ENCODE assay signal across 8 mouse cellular contexts in genomic region chr5:34513466-34514217, GRCm38 (mm10). TPM values are rescaled to one million over a fixed set of nuclear protein-coding genes. Genes with fewer than 3 reads are reported as not detected.
DNase-seq lines count a peak whose midpoint lies in the region; ATAC-seq and TF ChIP-seq lines count a peak whose summit lies in the region.

Gene Tnip2, minus strand, starts transcription at chr5:34513991.

- peaks cover 9% of the 10 kb centered on the region for H3K4me1 ChIP-seq in forebrain, embryonic 15.5 days
- H3K4me1 ChIP-seq in lung, adult 2 months (ENCODE audit: control insufficient read depth, insufficient read depth, low read length), result no peaks in the 10 kb centered on the region; the same call in 1 of the 2 replicates

- peak; percentile 79; the same call in 1 of the 2 replicates for TF ChIP-seq POLR2A in lung, adult 2 months (IDR thresholded peaks at IDR 0.05; ENCODE audit: borderline replicate concordance, extremely low read depth, low read depth, low read length)

- H3K27me3 ChIP-seq in forebrain, embryonic 15.5 days, result no peaks in the 10 kb centered on the region

- DNase-seq in ES-CJ7 (ENCODE audit: low read depth, low spot score), result peak; percentile 93
- peak; percentile 64 for DNase-seq in cerebellum, adult 11 months
- DNase-seq in heart, postnatal 25 days (ENCODE audit: low spot score), result peak; percentile 94
- DNase-seq in layer of hippocampus, adult 18-20 months (ENCODE audit: low spot score in 2 of 2), result peak; percentile 89 to 95
- DNase-seq in lung, adult 2 months, result peak; percentile 97
- peak; percentile 90 for DNase-seq in thymus, adult 18-20 months

- H3K27ac ChIP-seq in forebrain, embryonic 15.5 days (replicated peaks), result no peak within 1 kb of the TSS

- H3K36me3 ChIP-seq in forebrain, embryonic 15.5 days, result no peaks in the 10 kb centered on the region

- H3K9ac ChIP-seq in forebrain, embryonic 15.5 days (replicated peaks), result peak within 1 kb of the TSS; percentile 47

- TF ChIP-seq CTCF in lung, adult 2 months (IDR thresholded peaks at IDR 0.05; ENCODE audit: insufficient read depth, low read length), result no peak

- no peaks in the 10 kb centered on the region for H3K9me3 ChIP-seq in forebrain, embryonic 15.5 days

- peak; percentile 96 for ATAC-seq in forebrain, embryonic 15.5 days (replicated peaks)
- peak; percentile 94 for ATAC-seq in neutrophil, adult 5-6 weeks (ENCODE audit: extremely low read depth, insufficient number of reproducible peaks, low FRiP score, poor library complexity, severe bottlenecking)

- under 1% methylated on average over 63 of the region's 64 CpGs for WGBS in forebrain, embryonic 15.5 days
- under 1% methylated on average over 63 of the region's 64 CpGs for WGBS in lung, adult 2 months

- peak within 1 kb of the TSS; percentile 75 for H3K4me2 ChIP-seq in forebrain, embryonic 15.5 days (replicated peaks)

- intact Hi-C loops in heart, postnatal 25 days (cut with DNase I), result loop anchor here (10.0 kb wide), 1 partner anchor 251 kb away; the partner anchor contains the start of gene Htt

- peak within 1 kb of the TSS; percentile 52 for H3K4me3 ChIP-seq in forebrain, embryonic 15.5 days
- H3K4me3 ChIP-seq in lung, adult 2 months (replicated peaks; ENCODE audit: extremely low read depth, low read depth, low read length), result peak within 1 kb of the TSS; percentile 76

RNA-seq across cellular contexts. Expression of gene Tnip2, which starts in this region (rescaled TPM):
- 6.4 and 7.0 TPM in 2 replicates for polyA plus RNA-seq in forebrain, embryonic 15.5 days (2015; fragmentation: Nextera tagmentation; extraction: Ambion mirVana)
- total RNA-seq in heart, postnatal 25 days (2021), result 1 to 10 TPM; 6.3 to 7.2 TPM
- total RNA-seq in layer of hippocampus, adult 18-20 months (2021), result 10 to 100 TPM; 22.9 to 24.3 TPM
- 30.1 and 33.6 TPM in 2 replicates for polyA plus RNA-seq in lung, adult 2 months (2012; rRNA removed)
- total RNA-seq in neutrophil, adult 5-6 weeks (2017), result 69.4 and 75.8 TPM in 2 replicates
